ENCODE assay signal across 24 mouse cellular contexts in genomic region chr1:186349966-186350365, GRCm38 (mm10).
"Had no signal": no experiment of that assay in that cellular context is flagged by ENCODE, and none has a peak within 500 bp of the region (broad histone marks: within the 10 kb centered on the region; RNA-seq: fewer than 3 reads in every experiment).

No protein-coding gene starts in this region.

- H3K9me3 ChIP-seq: embryonic facial prominence, embryonic 10.5 days; embryonic facial prominence, embryonic 12.5 days; embryonic facial prominence, embryonic 15.5 days; forebrain, embryonic 10.5 days; forebrain, embryonic 12.5 days; forebrain, embryonic 13.5 days; forebrain, embryonic 15.5 days had no signal

- DNase-seq: cerebellum, adult 9-10 months; cerebellum, adult 9-11 months; cerebellum, postnatal 10 days; cerebellum, postnatal 14 days; cerebellum, postnatal 25 days; cerebellum, postnatal 36 days; embryo, embryonic 11 days; forebrain, postnatal 0 days; gastrocnemius, postnatal 10 days; gastrocnemius, postnatal 14 days; gastrocnemius, postnatal 25 days; gastrocnemius, postnatal 36 days; heart, adult 18-20 months; heart, adult 2 months had no signal

- H3K4me1 ChIP-seq: embryonic facial prominence, embryonic 10.5 days; embryonic facial prominence, embryonic 12.5 days; embryonic facial prominence, embryonic 15.5 days; forebrain, embryonic 10.5 days; forebrain, embryonic 12.5 days; forebrain, embryonic 13.5 days; forebrain, embryonic 15.5 days had no signal

- H3K4me3 ChIP-seq: embryonic facial prominence, embryonic 10.5 days; embryonic facial prominence, embryonic 12.5 days; embryonic facial prominence, embryonic 13.5 days; embryonic facial prominence, embryonic 15.5 days; erythroblast, embryonic 14.5 days; forebrain, embryonic 10.5 days; forebrain, embryonic 12.5 days; forebrain, embryonic 13.5 days; forebrain, embryonic 15.5 days; gastrocnemius, adult 2 months; heart, adult 2 months had no signal

- H3K27ac ChIP-seq: embryonic facial prominence, embryonic 10.5 days; embryonic facial prominence, embryonic 12.5 days; embryonic facial prominence, embryonic 13.5 days; embryonic facial prominence, embryonic 15.5 days; forebrain, embryonic 10.5 days; forebrain, embryonic 12.5 days; forebrain, embryonic 13.5 days; forebrain, embryonic 15.5 days; gastrocnemius, adult 2 months; heart, adult 2 months had no signal

- H3K9ac ChIP-seq: embryonic facial prominence, embryonic 12.5 days; embryonic facial prominence, embryonic 13.5 days; embryonic facial prominence, embryonic 15.5 days; forebrain, embryonic 12.5 days; forebrain, embryonic 13.5 days; forebrain, embryonic 15.5 days; forebrain, postnatal 0 days had no signal

- H3K27me3 ChIP-seq: embryonic facial prominence, embryonic 12.5 days; embryonic facial prominence, embryonic 13.5 days; embryonic facial prominence, embryonic 15.5 days; forebrain, embryonic 12.5 days; forebrain, embryonic 13.5 days; forebrain, embryonic 15.5 days had no signal

- H3K36me3 ChIP-seq: embryonic facial prominence, embryonic 10.5 days; embryonic facial prominence, embryonic 12.5 days; embryonic facial prominence, embryonic 13.5 days; embryonic facial prominence, embryonic 15.5 days; forebrain, embryonic 10.5 days; forebrain, embryonic 12.5 days; forebrain, embryonic 15.5 days had no signal
